Mouse (Mus musculus): ENCODE results near the gene Tenm2. TPM values are rescaled to one million over a fixed set of nuclear protein-coding genes. Genes with fewer than 3 reads are reported as not detected.

Gene Tenm2
- polyA plus RNA-seq, 1 experiment from 2014 or later, result 0.95 TPM

DNA sequence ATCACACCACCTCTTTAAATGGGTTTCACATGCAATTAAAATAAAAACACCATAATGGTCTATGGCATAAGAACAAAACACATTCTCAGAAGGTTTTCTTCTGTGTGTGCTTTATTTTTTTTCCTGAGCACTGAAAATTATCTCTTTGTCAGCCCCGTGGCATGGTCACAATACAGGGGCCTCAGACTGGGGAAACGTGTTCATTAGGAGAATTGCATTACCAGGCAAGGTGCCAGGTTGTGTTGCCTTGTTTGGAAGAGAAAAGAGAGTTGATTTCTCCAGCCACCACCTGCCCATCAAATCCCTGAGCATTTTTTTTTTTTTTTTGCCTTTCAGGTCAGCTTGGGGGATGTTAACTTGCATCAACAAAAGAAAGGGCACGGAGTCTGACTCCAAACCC is 631.5 kb downstream of the Tenm2 start:
- H3K27me3 ChIP-seq (ENCODE audit: control insufficient read depth, insufficient read depth, low read length), result no peaks in the 10 kb centered on the region
- no peak overlapping the region for H3K9ac ChIP-seq (ENCODE audit: low read depth, low read length)
- ATAC-seq (ENCODE audit: low FRiP score, low TSS enrichment), result no peak
- 18% methylated on average over 3 of the region's 3 CpGs for WGBS
- H3K9me3 ChIP-seq (ENCODE audit: control insufficient read depth, low read length), result no peaks in the 10 kb centered on the region
- no peak overlapping the region for H3K4me2 ChIP-seq (replicated peaks; ENCODE audit: low read depth, low read length)
- no peak overlapping the region for H3K4me3 ChIP-seq (ENCODE audit: low read length)
- H3K4me1 ChIP-seq (ENCODE audit: control insufficient read depth, insufficient read depth, low read length), result no peaks in the 10 kb centered on the region
- H3K36me3 ChIP-seq (ENCODE audit: control insufficient read depth, insufficient read depth, low read length), result no peaks in the 10 kb centered on the region
- no peak overlapping the region for H3K27ac ChIP-seq (ENCODE audit: low read depth, low read length)

DNA sequence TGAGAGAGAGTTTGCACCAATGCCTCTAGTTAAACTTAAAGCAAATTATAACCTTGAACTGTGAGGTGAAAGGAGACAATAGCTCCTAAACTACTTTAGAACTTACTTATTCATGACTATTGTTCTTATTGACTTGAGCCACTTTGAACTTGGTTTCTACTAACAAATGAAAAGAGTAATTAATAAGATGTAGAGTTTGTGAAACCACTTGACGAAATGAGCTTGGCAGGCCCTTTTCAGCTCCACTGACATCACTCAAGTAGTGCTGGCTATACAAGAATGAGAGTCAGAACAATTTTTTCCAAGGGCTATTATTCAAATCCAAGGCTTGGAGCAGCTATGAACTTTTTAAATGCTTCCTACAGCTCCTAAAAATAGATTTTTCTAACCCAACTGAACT is 643.3 kb downstream of the Tenm2 start:
- Histone ChIP-seq H3K27me3 (ENCODE audit: control insufficient read depth, insufficient read depth, low read length) (no peaks in the 10 kb centered on the region), H3K36me3 (ENCODE audit: control insufficient read depth, insufficient read depth, low read length) (no peaks in the 10 kb centered on the region), H3K4me3 (ENCODE audit: low read length) (no peak overlapping the region), H3K9ac (ENCODE audit: low read depth, low read length) (no peak overlapping the region), H3K9me3 (ENCODE audit: control insufficient read depth, low read length) (no peaks in the 10 kb centered on the region), H3K4me1 (ENCODE audit: control insufficient read depth, insufficient read depth, low read length) (no peaks in the 10 kb centered on the region), H3K4me2 (replicated peaks; ENCODE audit: low read depth, low read length) (no peak overlapping the region), H3K27ac (ENCODE audit: low read depth, low read length) (no peak overlapping the region)
- no peak for ATAC-seq (ENCODE audit: low FRiP score, low TSS enrichment)
- 69% methylated on average over 1 of the region's 1 CpGs for WGBS

GRCm38 (mm10) chr11:36566146-36566545 is 669.6 kb downstream of the Tenm2 start:
- no peaks in the 10 kb centered on the region for H3K36me3 ChIP-seq (ENCODE audit: control insufficient read depth, insufficient read depth, low read length)
- H3K9me3 ChIP-seq (ENCODE audit: control insufficient read depth, low read length), result no peaks in the 10 kb centered on the region
- H3K4me3 ChIP-seq (ENCODE audit: low read length), result no peak overlapping the region
- H3K4me1 ChIP-seq (ENCODE audit: control insufficient read depth, insufficient read depth, low read length), result no peaks in the 10 kb centered on the region
- H3K4me2 ChIP-seq (replicated peaks; ENCODE audit: low read depth, low read length), result no peak overlapping the region
- no peak overlapping the region for H3K27ac ChIP-seq (ENCODE audit: low read depth, low read length)
- no peaks in the 10 kb centered on the region for H3K27me3 ChIP-seq (ENCODE audit: control insufficient read depth, insufficient read depth, low read length)
- ATAC-seq (ENCODE audit: low FRiP score, low TSS enrichment), result no peak
- H3K9ac ChIP-seq (ENCODE audit: low read depth, low read length), result no peak overlapping the region
- WGBS, result 49% methylated on average over 2 of the region's 2 CpGs

GRCm38 (mm10) chr11:36562851-36563250 is 672.9 kb downstream of the Tenm2 start:
- Histone ChIP-seq H3K27me3 (ENCODE audit: control insufficient read depth, insufficient read depth, low read length) (no peaks in the 10 kb centered on the region), H3K9ac (ENCODE audit: low read depth, low read length) (no peak overlapping the region), H3K27ac (ENCODE audit: low read depth, low read length) (no peak overlapping the region), H3K4me1 (ENCODE audit: control insufficient read depth, insufficient read depth, low read length) (no peaks in the 10 kb centered on the region), H3K36me3 (ENCODE audit: control insufficient read depth, insufficient read depth, low read length) (no peaks in the 10 kb centered on the region), H3K4me3 (ENCODE audit: low read length) (no peak overlapping the region), H3K9me3 (ENCODE audit: control insufficient read depth, low read length) (no peaks in the 10 kb centered on the region), H3K4me2 (replicated peaks; ENCODE audit: low read depth, low read length) (no peak overlapping the region)
- ATAC-seq (ENCODE audit: low FRiP score, low TSS enrichment), result no peak
- WGBS, result 74% methylated on average over 3 of the region's 3 CpGs

DNA sequence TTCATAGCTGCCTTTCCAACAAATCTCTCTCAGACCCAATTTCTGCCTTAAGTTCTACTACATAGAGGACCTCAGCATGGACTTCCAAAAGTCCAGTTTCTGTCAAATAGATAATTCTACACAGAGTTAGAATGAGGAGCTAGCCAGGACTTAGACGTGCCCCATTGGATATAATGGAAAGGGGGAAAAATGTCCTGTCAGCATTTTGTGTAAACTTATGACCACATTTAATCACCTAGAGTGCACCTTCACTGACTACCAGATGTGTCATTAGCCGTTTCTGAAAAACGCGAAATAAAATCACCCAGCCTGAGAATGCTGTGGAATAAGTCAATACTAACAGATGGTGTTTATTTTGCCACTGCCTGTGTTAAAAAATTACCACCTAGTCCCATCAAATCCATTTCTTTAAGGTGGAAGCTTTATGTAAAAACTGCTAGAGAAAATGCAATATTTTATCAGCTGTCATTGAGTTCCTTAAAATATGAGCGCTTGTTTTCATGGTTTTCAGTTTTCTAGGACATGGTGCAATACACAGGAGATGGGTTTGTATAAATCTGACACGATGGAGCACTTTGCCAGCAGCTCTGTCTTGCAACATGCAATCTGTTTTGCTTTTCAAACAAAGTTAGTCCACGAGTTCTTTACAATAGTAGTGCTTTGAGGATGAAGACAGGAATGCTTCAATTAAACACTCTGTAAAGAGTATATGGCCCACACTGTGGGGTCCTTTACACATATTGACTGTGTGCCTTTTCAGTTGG is 674.8 kb downstream of the Tenm2 start:
- Histone ChIP-seq H3K36me3 (ENCODE audit: control insufficient read depth, insufficient read depth, low read length) (no peaks in the 10 kb centered on the region), H3K27me3 (ENCODE audit: control insufficient read depth, insufficient read depth, low read length) (no peaks in the 10 kb centered on the region), H3K9ac (ENCODE audit: low read depth, low read length) (no peak overlapping the region), H3K4me1 (ENCODE audit: control insufficient read depth, insufficient read depth, low read length) (no peaks in the 10 kb centered on the region), H3K27ac (ENCODE audit: low read depth, low read length) (no peak overlapping the region), H3K4me3 (ENCODE audit: low read length) (no peak overlapping the region), H3K4me2 (replicated peaks; ENCODE audit: low read depth, low read length) (no peak overlapping the region), H3K9me3 (ENCODE audit: control insufficient read depth, low read length) (no peaks in the 10 kb centered on the region)
- no peak for ATAC-seq (ENCODE audit: low FRiP score, low TSS enrichment)
- 81% methylated on average over 7 of the region's 7 CpGs for WGBS

DNA sequence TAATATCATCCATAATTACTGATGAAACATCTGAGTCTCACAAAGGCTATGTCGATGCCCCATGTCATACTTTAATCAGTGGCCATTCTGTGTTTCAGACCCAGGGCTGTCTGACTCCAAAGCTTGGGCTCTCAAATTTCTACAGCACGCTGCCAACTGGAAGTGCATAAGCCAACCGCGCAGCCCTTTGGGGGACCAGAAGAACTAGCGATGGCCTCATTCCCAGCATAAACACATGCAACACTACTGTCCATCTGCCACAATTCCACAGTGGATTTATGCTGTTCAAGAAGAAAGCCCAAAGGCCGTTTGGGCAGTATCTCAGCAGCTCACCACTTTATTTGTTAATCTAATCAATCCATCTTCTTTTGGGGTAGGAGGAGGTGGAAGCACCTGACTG is 678.4 kb downstream of the Tenm2 start:
- 81% methylated on average over 6 of the region's 6 CpGs for WGBS
- no peak overlapping the region for H3K4me2 ChIP-seq (replicated peaks; ENCODE audit: low read depth, low read length)

DNA sequence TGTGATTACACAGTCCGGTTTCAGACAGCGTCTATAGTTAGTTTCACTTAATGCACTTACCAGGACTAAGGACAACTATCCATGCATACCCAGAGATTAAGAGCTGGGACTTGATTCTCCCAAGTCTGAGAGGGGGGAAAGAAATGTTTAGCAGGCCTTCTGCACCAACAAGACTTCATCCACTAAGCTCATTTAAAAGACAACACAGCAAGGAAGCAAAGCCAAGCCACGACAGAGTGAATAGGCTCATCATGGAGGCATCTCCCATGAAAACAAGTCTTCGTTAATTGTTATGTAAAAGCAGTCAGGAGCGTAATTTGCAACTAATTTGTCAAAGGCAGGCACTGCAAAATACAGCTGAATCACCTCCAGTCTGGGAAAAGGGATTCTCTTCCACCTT is 682.5 kb downstream of the Tenm2 start:
- H3K9ac ChIP-seq (ENCODE audit: low read depth, low read length), result no peak overlapping the region
- H3K4me3 ChIP-seq (ENCODE audit: low read length), result no peak overlapping the region
- H3K4me1 ChIP-seq (ENCODE audit: control insufficient read depth, insufficient read depth, low read length), result no peaks in the 10 kb centered on the region
- H3K9me3 ChIP-seq (ENCODE audit: control insufficient read depth, low read length), result no peaks in the 10 kb centered on the region
- no peak for ATAC-seq (ENCODE audit: low FRiP score, low TSS enrichment)
- H3K27ac ChIP-seq (ENCODE audit: low read depth, low read length), result no peak overlapping the region
- H3K36me3 ChIP-seq (ENCODE audit: control insufficient read depth, insufficient read depth, low read length), result no peaks in the 10 kb centered on the region
- 60% methylated on average over 5 of the region's 5 CpGs for WGBS
- no peak overlapping the region for H3K4me2 ChIP-seq (replicated peaks; ENCODE audit: low read depth, low read length)
- H3K27me3 ChIP-seq (ENCODE audit: control insufficient read depth, insufficient read depth, low read length), result no peaks in the 10 kb centered on the region

More for the DNA sequence above, 678.4 kb downstream of the Tenm2 start:
- no peaks in the 10 kb centered on the region for H3K27me3 ChIP-seq (ENCODE audit: control insufficient read depth, insufficient read depth, low read length)
- H3K36me3 ChIP-seq (ENCODE audit: control insufficient read depth, insufficient read depth, low read length), result no peaks in the 10 kb centered on the region
- H3K9ac ChIP-seq (ENCODE audit: low read depth, low read length), result no peak overlapping the region
- no peaks in the 10 kb centered on the region for H3K9me3 ChIP-seq (ENCODE audit: control insufficient read depth, low read length)
- H3K4me1 ChIP-seq (ENCODE audit: control insufficient read depth, insufficient read depth, low read length), result no peaks in the 10 kb centered on the region
- no peak for ATAC-seq (ENCODE audit: low FRiP score, low TSS enrichment)
- H3K27ac ChIP-seq (ENCODE audit: low read depth, low read length), result no peak overlapping the region
- no peak overlapping the region for H3K4me3 ChIP-seq (ENCODE audit: low read length)

DNA sequence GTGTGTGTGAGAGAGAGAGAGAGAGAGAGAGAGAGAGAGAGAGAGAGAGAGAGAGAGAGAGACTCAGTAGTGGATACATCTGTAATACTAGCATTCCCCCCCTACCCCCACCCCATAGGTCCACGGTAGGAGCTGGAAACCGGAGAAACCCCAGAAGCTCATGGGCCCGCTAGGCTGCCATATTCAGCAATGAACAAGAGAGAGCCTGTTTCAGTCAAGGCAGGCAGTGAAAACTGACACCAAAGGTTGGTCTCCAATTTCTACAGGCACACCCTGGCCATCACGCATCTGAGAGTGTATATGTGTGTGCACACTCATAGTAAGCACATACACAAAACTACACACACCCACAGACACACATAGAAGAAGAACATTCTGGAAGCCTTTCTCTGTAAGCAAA is 685.1 kb downstream of the Tenm2 start:
- no peaks in the 10 kb centered on the region for H3K9me3 ChIP-seq (ENCODE audit: control insufficient read depth, low read length)
- no peak overlapping the region for H3K27ac ChIP-seq (ENCODE audit: low read depth, low read length)
- H3K27me3 ChIP-seq (ENCODE audit: control insufficient read depth, insufficient read depth, low read length), result no peaks in the 10 kb centered on the region
- no peak for ATAC-seq (ENCODE audit: low FRiP score, low TSS enrichment)
- H3K36me3 ChIP-seq (ENCODE audit: control insufficient read depth, insufficient read depth, low read length), result no peaks in the 10 kb centered on the region
- no peak overlapping the region for H3K9ac ChIP-seq (ENCODE audit: low read depth, low read length)
- no peaks in the 10 kb centered on the region for H3K4me1 ChIP-seq (ENCODE audit: control insufficient read depth, insufficient read depth, low read length)
- H3K4me2 ChIP-seq (replicated peaks; ENCODE audit: low read depth, low read length), result no peak overlapping the region
- H3K4me3 ChIP-seq (ENCODE audit: low read length), result no peak overlapping the region
- WGBS, result 26% methylated on average over 4 of the region's 4 CpGs

DNA sequence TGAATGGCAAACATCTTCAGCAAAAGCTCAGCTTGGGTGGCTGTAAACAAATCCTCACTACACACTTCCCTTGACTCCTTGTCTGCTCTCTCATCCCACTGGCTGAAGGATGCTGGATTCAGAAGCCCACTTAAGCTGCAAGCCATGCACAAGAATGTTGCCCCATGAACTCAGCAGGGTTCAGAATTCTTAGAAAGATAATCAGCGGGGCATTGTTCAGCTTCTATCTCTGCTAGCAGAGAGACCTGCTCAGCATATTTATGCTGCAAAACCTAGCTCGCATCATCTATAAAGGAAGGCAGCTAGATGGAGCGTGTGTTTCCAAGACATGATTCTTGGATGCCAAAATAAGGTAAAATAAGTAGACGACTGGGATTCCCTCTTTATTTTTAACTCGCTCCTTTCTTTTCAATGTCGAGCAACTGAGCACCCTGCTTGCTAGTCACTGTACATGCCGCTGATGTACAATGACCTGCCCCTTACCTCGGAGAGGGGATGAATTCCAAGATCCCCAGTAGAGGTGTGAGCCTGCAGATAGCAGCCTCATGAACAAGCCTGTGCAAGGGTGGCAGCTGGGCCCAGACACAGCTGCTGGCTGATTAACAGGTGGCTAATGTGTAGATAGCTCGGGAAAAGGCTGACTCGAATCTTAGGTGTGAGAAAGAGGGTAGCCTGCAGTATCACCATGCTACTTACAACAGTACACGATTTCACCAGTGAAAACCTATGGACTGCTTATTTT is 686.2 kb downstream of the Tenm2 start:
- no peak overlapping the region for H3K27ac ChIP-seq (ENCODE audit: low read depth, low read length)
- H3K9ac ChIP-seq (ENCODE audit: low read depth, low read length), result no peak overlapping the region
- no peak overlapping the region for H3K4me3 ChIP-seq (ENCODE audit: low read length)
- H3K27me3 ChIP-seq (ENCODE audit: control insufficient read depth, insufficient read depth, low read length), result no peaks in the 10 kb centered on the region
- H3K36me3 ChIP-seq (ENCODE audit: control insufficient read depth, insufficient read depth, low read length), result no peaks in the 10 kb centered on the region
- H3K4me1 ChIP-seq (ENCODE audit: control insufficient read depth, insufficient read depth, low read length), result no peaks in the 10 kb centered on the region
- H3K9me3 ChIP-seq (ENCODE audit: control insufficient read depth, low read length), result no peaks in the 10 kb centered on the region
- WGBS, result 83% methylated on average over 11 of the region's 11 CpGs
- ATAC-seq (ENCODE audit: low FRiP score, low TSS enrichment), result no peak
- H3K4me2 ChIP-seq (replicated peaks; ENCODE audit: low read depth, low read length), result no peak overlapping the region
